Mouse (Mus musculus) cortical plate, adult 2 months (tissue): Measurements from ENCODE around the gene Grap.

Experiments
- CTCF ChIP-seq: fragments of 200-500 bp; IDR thresholded peaks from 2 replicates; pipeline ENCODE4 v1.5.1; 2011; ENCODE audit warnings: mild to moderate bottlenecking, control low read depth, low read length; ENCODE audit not compliant: insufficient read depth; ENCODE audit errors: extremely low read depth
- POLR2A ChIP-seq: fragments of 200-500 bp; IDR thresholded peaks from 2 replicates; pipeline ENCODE4 v1.6.1; 2011; ENCODE audit warnings: mild to moderate bottlenecking, low read length, control low read depth; ENCODE audit not compliant: insufficient read depth; ENCODE audit errors: extremely low read depth

DNA sequence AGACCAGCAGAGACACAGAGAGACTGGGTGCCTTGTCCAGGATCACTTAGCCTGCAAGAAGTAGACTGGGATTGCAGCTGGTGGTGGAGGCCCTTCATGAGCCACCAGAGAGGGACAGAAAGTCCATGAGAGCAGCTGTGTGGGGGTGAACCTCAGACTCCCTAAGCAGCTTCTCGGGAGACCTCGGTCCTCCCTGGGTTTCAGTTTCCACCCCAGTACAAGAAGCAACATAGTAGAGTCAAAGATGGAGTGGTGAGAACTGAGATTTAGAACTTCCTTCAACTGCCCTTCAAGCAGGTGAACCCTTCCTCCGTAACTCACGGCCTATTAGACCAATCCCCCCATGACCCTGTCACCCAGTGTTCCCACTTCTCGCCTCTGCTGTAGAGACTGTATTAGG is 9.1 kb downstream of the Grap start:
- TF ChIP-seq POLR2A (no peak), CTCF (no peak)
